Mouse (Mus musculus): Measurements from ENCODE around the gene Krt16.

DNA sequence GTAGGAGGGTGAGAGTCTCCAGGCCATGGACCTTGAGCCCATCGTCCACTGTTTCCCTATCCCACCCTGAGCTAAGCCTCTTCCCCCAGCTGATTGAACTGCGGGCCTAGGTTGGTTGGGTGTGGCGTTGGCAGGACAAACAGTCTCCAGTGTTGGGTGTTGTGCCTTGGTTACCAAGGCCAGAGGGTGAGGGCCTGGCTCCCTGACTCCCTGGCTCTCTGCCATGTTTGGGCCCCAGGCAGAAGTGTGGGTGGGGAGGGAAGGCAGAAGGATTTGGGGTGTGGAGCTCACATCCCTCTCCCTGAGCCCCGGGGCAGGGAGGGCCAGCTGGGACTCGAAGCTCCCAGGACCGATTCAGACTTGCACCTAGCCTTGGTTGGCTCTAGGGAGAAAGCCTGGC lies 40.2 kb upstream of the Krt16 start:
- TF ChIP-seq CTCF (IDR thresholded peaks at IDR 0.05; ENCODE audit: low read depth) (no peak), EP300 (IDR thresholded peaks at IDR 0.05; ENCODE audit: low read depth) (no peak)

All from heart, postnatal 0 days (tissue).